Mouse (Mus musculus) cerebellum, postnatal 10 days (tissue): ENCODE data around the gene Cfap97d1.
A peak's percentile ranks its signal among the peaks of the same experiment; 100 is the strongest.

Experiments
- DNase-seq, 2 experiments: peaks; one replicate each; pipeline ENCODE4 v3.0.0; 2021; ENCODE audit warnings: mixed read lengths in 2 of 2

Cfap97d1 gene

DNA sequence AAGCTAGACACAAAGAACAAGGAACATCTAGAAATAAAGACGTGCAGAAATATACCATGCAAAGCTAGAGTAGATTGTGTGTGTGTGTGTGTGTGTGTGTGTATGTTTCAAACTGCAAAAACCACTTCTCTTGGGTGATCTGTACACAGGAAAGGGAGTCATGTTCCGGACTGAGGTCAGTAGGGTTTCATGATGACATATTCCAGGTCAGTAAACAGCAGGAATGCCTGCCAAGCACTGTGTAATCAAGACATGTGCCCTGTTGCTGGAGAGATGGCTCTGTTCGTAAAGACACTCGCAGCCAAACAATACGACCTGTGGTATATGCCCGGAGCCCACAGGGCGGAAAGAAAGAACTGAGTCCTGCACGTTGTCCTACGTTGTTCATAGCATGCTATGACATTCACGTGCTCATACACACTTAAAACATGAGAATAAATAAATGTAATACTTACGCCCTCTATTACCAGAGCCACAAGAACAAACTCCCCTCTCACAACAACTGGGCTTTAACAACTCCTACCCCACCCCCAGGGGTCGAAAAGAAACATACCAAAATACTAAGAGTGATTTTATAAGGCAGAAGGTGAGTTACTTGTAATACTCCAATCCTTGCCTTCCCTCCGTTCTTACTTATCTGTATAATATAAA lies 55.5 kb downstream of the Cfap97d1 start:
- DNase-seq: no peak

DNA sequence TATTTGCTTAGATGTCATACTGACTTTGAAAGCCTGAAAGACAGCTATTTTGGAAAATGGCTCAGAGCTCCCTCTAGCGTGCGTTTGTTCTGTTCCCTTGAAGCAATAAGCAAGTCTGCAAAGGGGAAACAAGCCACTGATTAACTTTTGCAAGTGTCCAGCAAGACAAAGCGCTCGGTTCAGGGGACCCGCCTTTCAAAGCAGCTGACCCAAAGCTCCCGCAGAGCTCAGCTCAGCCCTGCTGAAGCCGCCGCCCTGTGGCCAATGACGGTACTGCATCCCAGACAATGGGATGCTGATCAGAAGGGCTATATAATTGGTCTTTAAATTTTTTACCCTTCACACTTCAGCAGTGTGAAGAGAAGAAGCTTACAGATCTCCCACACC lies 56.1 kb downstream of the Cfap97d1 start:
- peak; percentile 96 to 98 for DNase-seq

DNA sequence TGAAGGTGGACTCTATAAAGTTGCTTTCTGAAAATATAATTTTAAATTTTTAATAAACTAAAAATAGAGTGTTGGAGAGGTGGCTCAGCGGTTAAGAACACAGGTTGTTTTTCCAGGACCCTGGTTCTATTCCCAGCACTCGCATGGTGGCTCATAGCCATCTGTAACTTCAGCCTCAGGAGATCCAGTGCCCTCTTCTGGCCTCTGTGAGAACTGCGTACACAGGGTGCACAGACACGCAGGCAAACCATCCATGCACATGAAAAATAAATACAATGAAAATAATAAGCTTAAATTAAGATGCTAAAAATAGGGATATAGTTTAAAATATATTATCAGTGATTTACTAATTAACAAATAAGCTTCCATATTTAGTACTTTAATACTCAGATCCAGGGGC lies 56.6 kb downstream of the Cfap97d1 start:
- DNase-seq: peak; percentile 40 to 62

DNA sequence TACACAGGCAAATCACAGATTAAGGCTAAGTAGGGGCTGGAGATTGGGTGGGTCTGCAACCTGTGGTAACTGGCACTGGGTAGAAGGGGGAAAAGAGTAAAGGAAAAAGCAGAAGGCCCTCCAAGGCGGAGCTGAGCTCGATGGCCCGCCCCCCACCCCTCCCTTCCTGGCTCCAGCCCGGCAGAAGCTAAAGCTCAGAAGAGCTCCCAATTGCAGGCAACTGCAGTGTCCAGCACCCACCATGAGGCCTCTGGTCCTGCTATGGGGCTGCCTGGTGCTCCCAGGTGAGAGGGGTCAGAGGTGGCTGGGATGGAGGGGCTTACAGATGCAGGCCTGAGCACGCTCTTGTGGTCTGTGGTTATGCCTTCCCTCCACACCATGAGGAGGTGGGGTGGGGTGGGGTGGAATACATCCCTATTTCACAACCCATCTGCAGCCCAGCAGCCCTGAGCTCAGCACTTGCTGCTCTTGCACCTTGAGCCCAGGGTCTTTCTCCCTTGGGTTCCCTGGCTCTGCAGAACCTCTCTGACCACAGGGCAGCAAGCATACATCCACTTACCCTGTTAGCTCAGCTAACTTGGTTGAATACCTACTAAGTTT lies 57.4 kb downstream of the Cfap97d1 start, which contains the start of gene Cd300lg:
Cd300lg (plus strand) TSS at position 160 of the 600 bp plus-strand sequence.
- DNase-seq: no peak
